16 mouse cellular contexts compared by ENCODE assay signal in the genomic region with DNA sequence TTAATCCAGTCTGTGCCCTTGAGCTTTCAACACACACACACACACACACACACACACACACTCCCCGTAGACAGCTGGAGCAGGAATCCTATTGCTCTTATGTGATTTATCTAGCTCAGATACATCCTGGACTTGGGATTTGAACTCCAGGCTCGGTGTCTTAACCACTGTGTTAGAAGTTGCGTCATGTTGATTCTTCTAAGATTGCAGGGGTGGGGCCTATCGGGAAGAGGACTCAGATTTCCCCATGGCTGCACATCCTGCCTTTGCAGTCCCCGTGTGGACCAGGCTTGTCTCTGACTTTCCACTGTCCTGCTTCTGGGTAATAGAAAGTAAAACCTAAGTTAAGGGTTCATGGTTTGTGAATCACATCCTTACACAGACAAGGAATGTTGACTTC. TPM values are rescaled to one million over a fixed set of nuclear protein-coding genes. Genes with fewer than 3 reads are reported as not detected.
DNase-seq lines count a peak whose midpoint lies in the region; ATAC-seq and TF ChIP-seq lines count a peak whose summit lies in the region.
"Had no signal": no experiment of that assay in that cellular context is flagged by ENCODE, and none has a peak within 500 bp of the region (broad histone marks: within the 10 kb centered on the region; RNA-seq: fewer than 3 reads in every experiment).

No protein-coding gene starts in this region.

- H3K4me2 ChIP-seq in kidney, postnatal 0 days (ENCODE audit: low read length): no peak overlapping the region
- peak overlapping the region; percentile 98 for H3K4me2 ChIP-seq in liver, embryonic 12.5 days
- peak overlapping the region; percentile 88 for H3K4me2 ChIP-seq in myocyte (ENCODE audit: low read depth)

- H3K9me3 ChIP-seq in kidney, postnatal 0 days (replicated peaks; ENCODE audit: low read length): no peaks in the 10 kb centered on the region
- H3K9me3 ChIP-seq in MEL (replicated peaks; ENCODE audit: insufficient read depth, low read length): no peaks in the 10 kb centered on the region
- no peaks in the 10 kb centered on the region for H3K9me3 ChIP-seq in liver, embryonic 12.5 days (replicated peaks)
- H3K9me3 ChIP-seq in hindbrain, embryonic 10.5 days: no peaks in the 10 kb centered on the region
- H3K9me3 ChIP-seq: kidney, embryonic 15.5 days; neural tube, embryonic 12.5 days; stomach, embryonic 15.5 days had no signal

- no peak overlapping the region for H3ac ChIP-seq in myocyte (ENCODE audit: control insufficient read depth, insufficient read length)

- H3K27ac ChIP-seq in kidney, postnatal 0 days: no peak overlapping the region
- no peak overlapping the region for H3K27ac ChIP-seq in MEL (ENCODE audit: control insufficient read depth, low read depth, low read length)
- no peak overlapping the region for H3K27ac ChIP-seq in liver, embryonic 12.5 days
- no peak overlapping the region for H3K27ac ChIP-seq in hindbrain, embryonic 10.5 days
- H3K27ac ChIP-seq: hindbrain, embryonic 14.5 days; kidney, embryonic 15.5 days; neural tube, embryonic 12.5 days; stomach, embryonic 15.5 days had no signal

- 40% methylated on average over 5 of the region's 5 CpGs for WGBS in kidney, postnatal 0 days
- 43% methylated on average over 5 of the region's 5 CpGs for WGBS in liver, embryonic 12.5 days (ENCODE audit: insufficient replicate concordance)
- 82% methylated on average over 5 of the region's 5 CpGs for WGBS in hindbrain, embryonic 10.5 days

- H3K4me1 ChIP-seq in kidney, postnatal 0 days (replicated peaks; ENCODE audit: insufficient read depth, low read length): 0 out of 2 replicates have a peak, but pooled peaks cover 7% of the 10 kb centered on the region
- peaks cover 3 to 29% of the 10 kb centered on the region in 2 experiments for H3K4me1 ChIP-seq in MEL (ENCODE audit: control insufficient read depth in 1 of 2, insufficient read depth in 2 of 2, low read length in 2 of 2)
- H3K4me1 ChIP-seq in liver, embryonic 12.5 days: peaks cover 59% of the 10 kb centered on the region
- H3K4me1 ChIP-seq in hindbrain, embryonic 10.5 days (replicated peaks): peaks cover 16% of the 10 kb centered on the region

- H3K27me3 ChIP-seq in kidney, postnatal 0 days (ENCODE audit: insufficient read depth, low read length): no peaks in the 10 kb centered on the region
- no peaks in the 10 kb centered on the region for H3K27me3 ChIP-seq in MEL (ENCODE audit: control insufficient read depth in 1 of 2, insufficient read depth in 2 of 2, low read length in 2 of 2)
- H3K27me3 ChIP-seq in liver, embryonic 12.5 days (replicated peaks): no peaks in the 10 kb centered on the region
- H3K27me3 ChIP-seq in myocyte (ENCODE audit: control insufficient read depth, insufficient read depth, insufficient read length): no peaks in the 10 kb centered on the region
- no peaks in the 10 kb centered on the region for H3K27me3 ChIP-seq in hindbrain, embryonic 10.5 days (ENCODE audit: insufficient read depth, poor library complexity, severe bottlenecking)
- H3K27me3 ChIP-seq: kidney, embryonic 15.5 days; neural tube, embryonic 12.5 days; stomach, embryonic 15.5 days had no signal

- DNase-seq in kidney, postnatal 0 days (ENCODE audit: low spot score): peak; percentile 15
- no peak for DNase-seq in kidney, adult 9 months
- DNase-seq in MEL (ENCODE audit: low read depth, low spot score): no peak
- DNase-seq in hindbrain, embryonic 10.5 days (ENCODE audit: low spot score): no peak
- DNase-seq in layer of hippocampus, adult 11-12 months (ENCODE audit: low spot score): no peak
- DNase-seq in adrenal gland, adult 18-20 months (ENCODE audit: low spot score in 2 of 2): no peak
- DNase-seq: cerebellum, postnatal 10 days; gastrocnemius, postnatal 36 days; midbrain, embryonic 14.5 days; thymus, postnatal 4 days had no signal

- no peak for ATAC-seq in kidney, postnatal 0 days (replicated peaks; ENCODE audit: low FRiP score, low read depth)
- ATAC-seq in liver, embryonic 12.5 days: no peak

- peaks cover 74% of the 10 kb centered on the region for H3K79me2 ChIP-seq in MEL (ENCODE audit: control insufficient read depth, insufficient read depth, low read length, poor library complexity)
- H3K79me2 ChIP-seq in myocyte (ENCODE audit: control insufficient read depth, insufficient read depth): peaks cover 70% of the 10 kb centered on the region

- no peaks in the 10 kb centered on the region for H3K36me3 ChIP-seq in kidney, postnatal 0 days (ENCODE audit: insufficient read depth, low read length)
- H3K36me3 ChIP-seq in MEL (ENCODE audit: control insufficient read depth in 1 of 2, insufficient read depth in 2 of 2, low read length in 2 of 2) (peaks cover 21 to 39% of the 10 kb centered on the region in 2 experiments), myocyte (ENCODE audit: control insufficient read depth, insufficient read depth) (peaks cover 14% of the 10 kb centered on the region)
- H3K36me3 ChIP-seq in liver, embryonic 12.5 days: peaks cover 49% of the 10 kb centered on the region
- peaks cover 51% of the 10 kb centered on the region for H3K36me3 ChIP-seq in hindbrain, embryonic 10.5 days
- H3K36me3 ChIP-seq: stomach, embryonic 15.5 days had no signal

- TF ChIP-seq RAD21 in MEL (IDR thresholded peaks at IDR 0.05; ENCODE audit: low read depth, low read length): no peak

- no peak for TF ChIP-seq EP300 in MEL (IDR thresholded peaks at IDR 0.05; ENCODE audit: low read depth in 1 of 2, low read length in 2 of 2)

- no peak for TF ChIP-seq CTCF in kidney, postnatal 0 days (IDR thresholded peaks at IDR 0.05; ENCODE audit: low read depth)
- no peak for TF ChIP-seq CTCF in MEL (IDR thresholded peaks at IDR 0.05 in 2 of 3, conservative IDR thresholded peaks at IDR 0.05 in 1 of 3; ENCODE audit: control insufficient read depth in 1 of 3, insufficient read depth in 1 of 3, low read depth in 2 of 3, low read length in 3 of 3, poor library complexity in 1 of 3, severe bottlenecking in 1 of 3)

- TF ChIP-seq POLR2A in MEL (IDR thresholded peaks at IDR 0.05; ENCODE audit: control insufficient read depth in 1 of 2, insufficient read depth in 1 of 2, low read depth in 1 of 2, low read length in 2 of 2, poor library complexity in 1 of 2) (no peak), myocyte (IDR thresholded peaks at IDR 0.05; ENCODE audit: insufficient read length, low read depth) (no peak)

- H3K4me3 ChIP-seq in kidney, postnatal 0 days (replicated peaks; ENCODE audit: low read depth, low read length): no peak overlapping the region
- H3K4me3 ChIP-seq in MEL (ENCODE audit: control insufficient read depth in 1 of 2, insufficient read depth in 1 of 2, low read depth in 2 of 2, low read length in 2 of 2) (peak overlapping the region in 1 of 2 experiments; percentile 99; a peak in 1 of 4 replicates), myocyte (peak overlapping the region; percentile 93)
- H3K4me3 ChIP-seq in liver, embryonic 12.5 days: peak overlapping the region; percentile 95; the same call in 1 of the 2 replicates
- H3K4me3 ChIP-seq in hindbrain, embryonic 10.5 days: no peak overlapping the region
- H3K4me3 ChIP-seq: neural tube, embryonic 12.5 days had no signal

- no peak overlapping the region for H3K9ac ChIP-seq in kidney, postnatal 0 days (ENCODE audit: low read depth, low read length)
- 0 out of 2 replicates have a peak overlapping the region, but pooled peaks have one; percentile 5 for H3K9ac ChIP-seq in MEL (ENCODE audit: control insufficient read depth, low read depth, low read length, poor library complexity, severe bottlenecking)
- 0 out of 2 replicates have a peak overlapping the region, but pooled peaks have one; percentile 86 for H3K9ac ChIP-seq in liver, embryonic 12.5 days
- H3K9ac ChIP-seq: kidney, embryonic 15.5 days; neural tube, embryonic 12.5 days; stomach, embryonic 15.5 days had no signal

RNA-seq across cellular contexts. Expression of gene Naa25, which starts 2.3 kb away (rescaled TPM):
- polyA plus RNA-seq in kidney, postnatal 0 days (2015; fragmentation: Nextera tagmentation; extraction: Ambion mirVana): 24.4 and 29.6 TPM in 2 replicates
- total RNA-seq in MEL (2012; rRNA removed): 53.0 and 56.4 TPM in 2 replicates
- 10 to 100 TPM in 1 of 2 experiments, not detected in 1; 59.6 TPM for polyA plus RNA-seq in MEL (2012; ENCODE audit: insufficient read depth in 1 of 2, insufficient read length in 2 of 2, low read depth in 1 of 2, low replicate concordance in 2 of 2, missing spikeins in 1 of 2)
- polyA plus RNA-seq in liver, embryonic 12.5 days (2016; fragmentation: Nextera tagmentation; extraction: Ambion mirVana): 41.2 and 42.7 TPM in 2 replicates
- polyA plus RNA-seq in myocyte (2012; fragmentation: generic; extraction: Trizol): 22.0 TPM
- 44.1 and 54.2 TPM in 2 replicates for polyA plus RNA-seq in hindbrain, embryonic 10.5 days (2016; fragmentation: Nextera tagmentation; extraction: Ambion mirVana)
- total RNA-seq in adrenal gland, adult 18-20 months (2021): 10 to 100 TPM; 38.8 to 40.4 TPM

RNA-seq across cellular contexts. Expression of gene Trafd1, which starts 14.6 kb away (rescaled TPM):
- polyA plus RNA-seq in kidney, postnatal 0 days (2015; fragmentation: Nextera tagmentation; extraction: Ambion mirVana): 47.3 and 54.6 TPM in 2 replicates
- 12.9 and 15.4 TPM in 2 replicates for total RNA-seq in MEL (2012; rRNA removed)
- 10 to 100 TPM in 1 of 2 experiments, not detected in 1; 21.4 TPM for polyA plus RNA-seq in MEL (2012; ENCODE audit: insufficient read depth in 1 of 2, insufficient read length in 2 of 2, low read depth in 1 of 2, low replicate concordance in 2 of 2, missing spikeins in 1 of 2)
- 23.7 and 25.7 TPM in 2 replicates for polyA plus RNA-seq in liver, embryonic 12.5 days (2016; fragmentation: Nextera tagmentation; extraction: Ambion mirVana)
- 29.3 TPM for polyA plus RNA-seq in myocyte (2012; fragmentation: generic; extraction: Trizol)
- 70.8 and 96.2 TPM in 2 replicates for polyA plus RNA-seq in hindbrain, embryonic 10.5 days (2016; fragmentation: Nextera tagmentation; extraction: Ambion mirVana)
- total RNA-seq in adrenal gland, adult 18-20 months (2021): 10 to 100 TPM; 41.6 to 49.4 TPM

RNA-seq across cellular contexts. Expression of gene Tmem116, which starts 51.6 kb away (rescaled TPM):
- polyA plus RNA-seq in kidney, postnatal 0 days (2015; fragmentation: Nextera tagmentation; extraction: Ambion mirVana): 32.7 and 36.8 TPM in 2 replicates
- total RNA-seq in MEL (2012; rRNA removed): 1.6 and 1.7 TPM in 2 replicates
- 1 to 10 TPM in 1 of 2 experiments, not detected in 1; 2.6 TPM for polyA plus RNA-seq in MEL (2012; ENCODE audit: insufficient read depth in 1 of 2, insufficient read length in 2 of 2, low read depth in 1 of 2, low replicate concordance in 2 of 2, missing spikeins in 1 of 2)
- polyA plus RNA-seq in liver, embryonic 12.5 days (2016; fragmentation: Nextera tagmentation; extraction: Ambion mirVana): 0.64 and 0.74 TPM in 2 replicates
- 3.3 TPM for polyA plus RNA-seq in myocyte (2012; fragmentation: generic; extraction: Trizol)
- polyA plus RNA-seq in hindbrain, embryonic 10.5 days (2016; fragmentation: Nextera tagmentation; extraction: Ambion mirVana): 0.78 and 0.93 TPM in 2 replicates
- total RNA-seq in adrenal gland, adult 18-20 months (2021): 1 to 10 TPM; 2.1 to 2.3 TPM

RNA-seq across cellular contexts. Expression of gene Erp29, which starts 52.2 kb away (rescaled TPM):
- polyA plus RNA-seq in kidney, postnatal 0 days (2015; fragmentation: Nextera tagmentation; extraction: Ambion mirVana): 190 and 195 TPM in 2 replicates
- 159 and 167 TPM in 2 replicates for total RNA-seq in MEL (2012; rRNA removed)
- polyA plus RNA-seq in MEL (2012; ENCODE audit: insufficient read depth in 1 of 2, insufficient read length in 2 of 2, low read depth in 1 of 2, low replicate concordance in 2 of 2, missing spikeins in 1 of 2): 100 to 1,000 TPM in 1 of 2 experiments, not detected in 1; 244 TPM
- 103 TPM in 2 replicates for polyA plus RNA-seq in liver, embryonic 12.5 days (2016; fragmentation: Nextera tagmentation; extraction: Ambion mirVana)
- 86.0 TPM for polyA plus RNA-seq in myocyte (2012; fragmentation: generic; extraction: Trizol)
- 143 and 148 TPM in 2 replicates for polyA plus RNA-seq in hindbrain, embryonic 10.5 days (2016; fragmentation: Nextera tagmentation; extraction: Ambion mirVana)
- total RNA-seq in adrenal gland, adult 18-20 months (2021): 100 to 1,000 TPM in 1 of 2 experiments, 10 to 100 TPM in 1; 97.1 to 106 TPM

Comparison
In these comparisons a context has a peak if more than half of its experiments do, and no peak if none do; other contexts are left out.
1. H3K4me3 ChIP-seq: peak in liver, embryonic 12.5 days (single experiment) and myocyte (single experiment); none in kidney, postnatal 0 days (single experiment) and hindbrain, embryonic 10.5 days (single experiment).